ENCODE assay signal across 9 mouse cellular contexts in genomic region chr7:135631776-135632552, GRCm38 (mm10).
A peak's percentile ranks its signal among the peaks of the same experiment; 100 is the strongest.
DNase-seq lines count a peak whose midpoint lies in the region; ATAC-seq and TF ChIP-seq lines count a peak whose summit lies in the region.
"Had no signal": no experiment of that assay in that cellular context is flagged by ENCODE, and none has a peak within 500 bp of the region (broad histone marks: within the 10 kb centered on the region; RNA-seq: fewer than 3 reads in every experiment).

No protein-coding gene starts in this region.

- no peaks in the 10 kb centered on the region for H3K4me1 ChIP-seq in embryonic fibroblast, embryonic 13.5 days (ENCODE audit: control insufficient read depth, insufficient read depth, low read length)

- H3K4me3 ChIP-seq in embryonic fibroblast, embryonic 13.5 days (ENCODE audit: insufficient read depth, low read length), result no peak overlapping the region

- peak; percentile 75 for DNase-seq in cerebellum, adult 11 months
- DNase-seq in adrenal gland, postnatal 25 days, result peak; percentile 77
- DNase-seq in heart, postnatal 25 days (ENCODE audit: low spot score), result peak; percentile 33
- peak; percentile 75 for DNase-seq in layer of hippocampus, adult 9-11 months
- peak; percentile 61 to 79 for DNase-seq in lung, postnatal 4 days
- DNase-seq in right cerebral cortex, postnatal 36 days (ENCODE audit: low spot score in 2 of 2), result peak; percentile 41 to 47

- intact Hi-C loops in heart, postnatal 25 days (cut with DNase I), result loop anchor here (1.0 to 5.0 kb wide), 3 partner anchors 95 to 230 kb away; partner anchors contain the start of gene Ptpre

- H3K27ac ChIP-seq in embryonic fibroblast, embryonic 13.5 days (ENCODE audit: insufficient read depth, low read length), result no peak overlapping the region
- H3K27ac ChIP-seq: macrophage had no signal

- ATAC-seq in cerebellum, adult (ENCODE audit: insufficient number of reproducible peaks, low FRiP score, low TSS enrichment), result no peak

- TF ChIP-seq POLR2A in embryonic fibroblast, embryonic 13.5 days (IDR thresholded peaks at IDR 0.05; ENCODE audit: low read depth, low read length), result no peak

- TF ChIP-seq CTCF in embryonic fibroblast, embryonic 13.5 days (IDR thresholded peaks at IDR 0.05; ENCODE audit: borderline replicate concordance, insufficient read depth, low read length), result peak; percentile 54; the same call in 1 of the 2 replicates
